Mouse (Mus musculus): ENCODE results near the gene Akt2. TPM values are rescaled to one million over a fixed set of nuclear protein-coding genes. Genes with fewer than 3 reads are reported as not detected.
A peak's percentile ranks its signal among the peaks of the same experiment; 100 is the strongest.

Akt2 gene
- total RNA-seq, 2 experiments from 2014 or later: 168 to 200 TPM

- no peak for DNase-seq
These were observed 3.6 kb upstream of the Akt2 start for GRCm38 (mm10) chr7:27587741-27588140.

- DNase-seq: no peak
These were observed 1.3 kb upstream of the Akt2 start for GRCm38 (mm10) chr7:27590088-27590487.

DNA sequence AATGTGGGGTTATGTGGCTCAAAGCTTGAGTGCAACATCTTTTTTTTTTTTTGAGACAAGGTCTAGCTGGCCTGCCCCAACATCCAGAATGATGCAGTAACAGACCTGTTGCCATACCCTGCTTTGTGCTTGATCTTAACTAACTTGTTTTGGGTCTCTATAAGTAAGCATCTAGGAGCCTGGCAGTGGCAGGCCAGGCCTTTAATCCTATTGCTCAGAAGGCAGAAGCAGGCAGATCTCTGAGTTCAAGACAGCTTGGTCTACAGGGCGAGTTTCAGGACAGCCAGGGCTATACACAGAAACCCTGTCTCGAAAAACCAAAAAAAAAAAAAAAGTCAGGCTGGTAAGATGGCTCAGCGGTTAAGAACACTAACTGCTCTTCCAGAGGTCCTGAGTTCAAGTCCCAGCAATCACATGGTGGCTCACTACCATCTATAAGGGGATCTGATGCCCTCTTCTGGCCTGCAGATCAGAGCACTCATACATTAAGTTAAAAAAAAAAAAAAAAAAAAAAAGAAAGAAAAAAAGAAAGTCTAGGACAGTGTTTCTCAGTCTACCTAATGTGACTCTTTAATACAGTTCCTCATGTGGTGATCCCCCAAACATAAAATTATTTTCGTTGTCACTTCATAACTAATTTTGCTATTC is 662 bp upstream of the Akt2 start:
- no peak for DNase-seq

DNA sequence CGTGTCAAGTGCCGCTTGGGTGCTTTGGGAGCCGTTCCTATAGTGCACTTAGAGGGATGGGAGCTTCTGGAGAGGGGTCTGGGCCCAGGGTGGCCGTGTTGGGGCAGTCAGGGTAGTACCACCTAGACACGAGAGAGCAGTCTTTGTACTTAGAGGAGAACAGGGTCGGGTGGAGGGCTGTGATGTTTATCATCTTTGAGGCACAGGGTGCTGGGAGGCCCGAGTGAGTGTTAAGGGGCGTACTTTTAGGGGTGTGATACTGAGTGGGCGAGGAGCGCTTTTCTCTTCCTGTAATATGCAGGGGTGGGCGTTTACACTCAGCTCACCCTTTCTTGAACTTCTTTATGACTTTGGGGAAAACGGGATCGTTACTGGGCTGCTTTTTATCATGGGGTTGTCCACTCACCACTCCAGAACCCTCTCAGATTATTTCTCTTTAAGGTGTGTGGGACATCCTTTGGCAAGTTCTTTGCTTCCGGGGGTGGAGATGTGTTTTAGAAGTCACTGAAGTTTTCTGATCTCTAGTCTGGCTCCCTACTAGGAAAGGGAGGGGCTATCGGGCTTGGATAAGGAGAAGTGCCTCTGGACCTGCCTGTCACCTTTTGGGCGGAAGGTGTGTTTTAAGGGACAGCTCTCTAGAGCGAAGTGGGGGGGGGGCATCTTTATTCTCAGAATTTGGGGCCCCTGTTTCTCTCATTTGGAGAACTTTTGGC is 1.0 kb downstream of the Akt2 start:
- DNase-seq: peak; percentile 54 to 77

DNA sequence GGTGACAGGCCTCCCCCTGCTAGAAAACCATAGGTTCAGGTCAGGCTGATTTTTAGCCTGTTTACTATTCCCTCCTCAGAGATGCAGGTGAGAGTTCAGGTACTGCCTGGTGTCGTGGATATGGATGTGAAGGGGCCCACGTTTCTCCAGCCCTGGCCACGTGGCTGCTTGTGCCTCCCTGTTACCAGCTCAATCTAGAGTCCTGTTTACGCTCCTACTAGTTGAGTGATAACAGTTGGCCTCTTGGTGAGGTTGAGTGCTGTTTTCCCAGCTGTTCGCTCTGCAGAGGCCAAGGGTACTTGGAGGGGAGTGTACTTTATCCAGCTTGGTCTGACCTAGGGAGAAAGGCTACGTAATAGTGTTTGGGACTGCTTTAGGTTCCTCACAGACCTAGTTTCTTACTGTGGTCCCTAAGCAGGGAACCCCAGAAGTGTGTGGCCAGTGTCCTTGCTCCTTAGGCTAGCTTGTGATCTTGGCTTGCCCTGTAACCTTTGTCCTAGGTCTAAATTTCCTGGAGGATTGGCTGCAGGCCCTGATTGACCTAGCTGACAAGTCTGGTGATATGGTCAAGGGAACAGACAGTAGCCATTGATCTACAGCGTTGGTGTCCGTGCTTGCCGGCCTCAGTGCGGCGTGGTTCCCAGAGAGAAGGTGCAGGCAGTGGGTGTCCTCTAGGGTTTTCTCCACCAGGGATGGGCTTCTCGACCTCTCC is 1.7 kb downstream of the Akt2 start:
- DNase-seq: peak; percentile 60 to 62

DNA sequence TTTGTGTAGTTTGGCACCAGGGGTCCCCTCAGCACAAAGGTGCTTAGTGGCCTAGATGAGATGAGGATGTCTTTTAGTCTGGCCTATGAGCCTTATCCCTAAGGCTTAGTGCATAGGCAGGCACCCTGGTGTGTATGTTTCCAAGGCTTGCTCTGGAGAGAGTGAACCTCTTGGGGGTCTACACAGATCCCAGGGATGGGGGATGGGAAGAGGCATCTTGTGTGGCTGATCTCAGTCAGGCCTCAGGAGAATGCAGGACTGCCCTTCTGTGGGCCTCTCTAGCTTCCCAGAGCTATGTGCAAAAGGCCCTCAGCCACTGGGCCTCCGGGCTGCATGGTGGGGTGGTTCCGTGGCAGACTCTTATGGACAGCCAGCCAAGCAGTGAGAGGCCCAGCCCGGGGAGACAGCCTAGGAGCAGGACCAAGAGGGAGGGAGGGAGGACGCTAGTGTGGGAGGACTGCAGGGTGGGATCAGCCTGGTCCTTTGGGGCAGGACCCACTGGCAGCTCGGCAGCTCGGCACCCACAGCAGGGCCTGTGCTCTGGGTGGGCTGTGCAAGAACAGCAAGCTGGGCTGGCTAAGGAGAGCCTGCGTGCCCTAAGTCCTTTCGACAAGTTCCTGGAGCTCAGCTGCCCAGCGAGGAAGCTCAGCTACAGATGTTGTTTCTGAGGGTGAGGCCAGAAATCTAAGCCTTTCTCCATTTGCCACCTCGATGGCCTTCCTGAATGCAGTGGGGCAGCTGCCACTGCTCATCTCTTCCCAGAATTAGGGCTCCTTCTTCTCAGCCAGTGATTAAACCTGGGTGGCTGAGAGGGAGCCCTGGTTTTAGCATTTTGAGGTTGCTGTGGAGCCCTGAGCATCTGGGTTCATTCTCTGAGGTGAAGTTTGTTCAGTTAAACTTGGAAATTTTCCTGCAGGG is 5.5 kb downstream of the Akt2 start:
- peak; percentile 66 to 75 for DNase-seq

- no peak for DNase-seq
These were observed 6.7 kb downstream of the Akt2 start for GRCm38 (mm10) chr7:27598053-27598452.

DNA sequence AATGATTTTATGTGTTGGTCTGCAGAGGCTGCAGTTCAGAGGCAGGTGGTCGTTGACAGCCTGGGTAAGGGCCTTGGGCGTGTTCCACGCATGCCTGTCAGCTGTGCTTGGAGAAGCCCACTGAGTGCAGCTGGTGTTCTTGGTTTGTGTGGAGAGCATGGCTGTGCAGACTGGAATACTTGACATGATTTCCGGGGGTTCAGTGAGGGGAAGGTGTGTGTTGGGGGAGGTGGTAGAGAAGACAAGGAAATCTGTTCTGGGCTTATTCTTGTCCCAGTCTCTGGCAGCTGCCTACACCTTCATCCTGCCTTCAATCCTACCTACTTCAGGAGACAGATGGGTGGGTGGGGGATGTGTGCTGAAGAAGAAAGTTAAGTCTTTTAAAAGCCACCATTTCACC is 10.3 kb downstream of the Akt2 start:
- no peak for DNase-seq

DNA sequence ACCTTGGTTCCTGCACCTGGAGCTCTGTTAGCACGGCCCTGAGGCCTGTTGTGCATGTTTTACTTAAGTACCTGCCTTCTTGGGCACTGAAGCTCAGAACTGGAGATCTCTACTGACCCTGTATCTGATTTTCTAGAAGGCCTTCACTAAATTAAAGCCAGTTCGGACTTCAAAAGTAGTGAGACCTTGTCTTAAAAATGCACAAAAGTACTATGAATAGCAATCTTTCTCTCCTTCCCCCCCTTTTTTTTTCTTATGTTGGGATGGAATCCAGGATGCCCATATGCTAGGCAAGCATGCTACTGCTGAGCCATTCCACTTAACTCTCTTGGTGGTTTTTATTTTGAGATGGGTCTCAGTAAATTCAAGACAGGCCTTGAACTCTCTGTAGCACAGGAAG is 10.8 kb downstream of the Akt2 start:
- no peak for DNase-seq

DNA sequence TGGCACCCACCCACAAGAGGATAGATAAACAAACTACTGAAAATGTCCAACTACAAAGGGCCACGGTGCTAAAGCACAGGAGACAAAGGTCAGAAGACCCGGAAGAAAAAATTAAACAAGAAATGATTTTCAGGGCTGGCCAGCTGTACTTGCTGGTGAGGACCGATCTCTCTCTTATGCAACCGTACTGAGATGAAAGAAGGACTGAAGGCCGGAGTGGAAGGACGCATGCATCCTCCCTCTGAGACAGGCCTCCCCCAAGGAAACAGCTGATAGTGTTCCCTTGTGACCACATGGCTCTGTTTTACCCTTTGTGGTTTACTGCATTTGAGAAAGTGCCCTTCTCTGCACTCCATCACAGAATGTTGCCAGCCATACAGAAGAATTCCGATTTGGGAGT is 11.5 kb downstream of the Akt2 start:
- no peak for DNase-seq

GRCm38 (mm10) chr7:27604661-27605348 is 13.5 kb downstream of the Akt2 start:
- no peak for DNase-seq

- peak; percentile 83 to 87 for DNase-seq
These were observed 14.3 kb downstream of the Akt2 start for GRCm38 (mm10) chr7:27605499-27606285.

- no peak for DNase-seq
These were observed 15.3 kb downstream of the Akt2 start for GRCm38 (mm10) chr7:27606481-27607254.

- DNase-seq: peak; percentile 87 to 92
These were observed 16.2 kb downstream of the Akt2 start for GRCm38 (mm10) chr7:27607580-27607979.

DNA sequence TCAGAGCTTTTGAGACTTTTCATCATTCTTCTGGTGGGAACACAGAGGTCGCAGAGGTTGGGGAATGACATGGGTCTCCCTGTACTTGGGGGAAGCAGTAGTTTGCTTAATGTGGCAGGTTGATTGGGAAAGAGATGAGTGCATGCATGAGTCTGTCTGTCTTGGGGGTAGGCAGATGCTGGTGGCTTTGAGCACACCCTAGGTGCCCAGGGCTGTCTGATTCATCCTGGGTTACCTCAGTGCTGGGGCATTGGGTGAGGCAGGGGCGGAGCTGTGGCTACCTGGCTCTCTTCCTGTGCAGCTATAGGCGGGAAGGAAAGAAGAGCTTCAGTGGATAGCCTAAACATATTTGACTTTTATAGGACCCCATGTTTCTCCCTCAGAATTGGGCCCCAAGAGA is 16.8 kb downstream of the Akt2 start:
- DNase-seq: no peak

GRCm38 (mm10) chr7:27609285-27609684 is 17.9 kb downstream of the Akt2 start:
- peak; percentile 43 to 56 for DNase-seq

DNA sequence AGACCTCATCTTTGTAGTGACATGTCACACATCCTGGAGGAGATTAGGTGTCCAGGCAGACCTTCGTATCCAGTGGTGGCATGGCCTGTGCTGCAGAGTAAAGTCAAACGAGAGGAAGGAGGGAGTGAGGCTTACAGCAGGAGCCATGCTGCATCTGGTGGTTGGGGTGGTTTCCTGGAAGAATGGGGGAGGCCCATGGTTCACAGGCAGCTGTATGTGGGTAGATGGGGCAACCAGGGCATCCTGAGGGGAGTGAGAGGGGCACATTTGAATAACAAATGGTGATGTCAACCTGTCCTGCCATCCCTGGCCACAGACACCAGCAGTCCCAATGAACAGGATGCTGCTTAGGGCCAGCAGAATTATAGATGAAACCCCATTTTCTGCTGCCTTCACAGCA is 18.3 kb downstream of the Akt2 start:
- no peak for DNase-seq

DNA sequence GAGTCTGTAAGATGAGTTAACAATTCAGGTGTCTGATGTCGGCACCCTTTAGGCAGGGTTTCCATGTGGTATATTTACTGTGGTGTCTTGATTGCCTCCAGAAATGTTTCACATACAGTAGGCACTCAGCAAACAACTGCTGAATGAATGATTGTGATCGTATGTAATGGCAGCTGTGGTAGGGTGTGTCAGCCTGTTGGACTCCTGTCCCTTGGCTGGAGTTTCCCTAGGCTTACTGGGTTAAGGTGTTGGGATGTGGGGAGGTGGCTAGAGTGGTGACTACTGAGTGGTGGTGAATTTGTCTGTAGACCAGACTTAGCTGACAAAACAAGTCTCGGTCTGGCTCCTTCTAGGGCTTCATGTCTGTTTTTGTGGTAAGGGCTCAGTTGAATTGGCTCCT is 19.0 kb downstream of the Akt2 start:
- no peak for DNase-seq

DNA sequence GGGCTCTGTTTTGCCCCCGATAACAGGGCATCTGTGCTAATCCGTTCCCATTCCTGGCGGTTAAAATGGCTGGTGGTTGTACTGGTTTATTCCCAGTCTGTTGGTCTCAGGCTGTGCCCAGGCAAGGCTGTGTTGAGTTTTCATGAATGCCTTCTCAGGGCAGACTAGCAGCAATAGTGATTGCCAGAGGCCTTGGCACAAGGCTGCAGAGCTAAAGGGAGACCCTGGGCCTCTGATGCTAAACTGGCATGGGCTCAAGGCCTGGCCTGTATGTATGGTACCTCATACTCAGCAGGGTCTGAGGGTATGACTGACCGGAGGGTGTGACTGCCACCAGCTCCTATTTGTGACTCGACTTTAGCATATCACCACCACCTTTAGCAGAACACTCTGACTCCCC is 19.5 kb downstream of the Akt2 start:
- no peak for DNase-seq

DNA sequence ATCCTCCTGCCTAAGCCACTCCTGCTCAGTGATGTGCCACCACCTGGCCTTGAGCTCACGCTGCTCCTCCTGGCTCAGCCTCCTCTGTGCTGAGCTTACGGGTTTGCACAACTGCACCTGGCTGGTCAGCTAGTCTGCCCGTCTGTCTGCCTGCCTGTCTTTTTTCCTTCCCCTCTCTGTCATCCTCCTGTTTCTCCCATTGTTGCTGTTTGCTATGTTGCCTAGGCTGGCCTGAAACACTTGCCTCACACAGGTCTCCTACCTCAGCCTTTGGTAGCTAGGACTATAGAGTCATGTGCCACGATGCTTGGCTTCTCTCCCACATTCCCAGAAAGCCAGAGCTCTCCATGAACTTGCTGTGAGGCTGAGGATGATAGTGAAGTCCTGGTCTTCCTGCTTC is 21.6 kb downstream of the Akt2 start:
- DNase-seq: no peak

Data from heart, adult 18-20 months (tissue).